Mouse (Mus musculus): ENCODE results near the gene Gm8947.
"Not testable (repeated sequence)": the region's sequence is repeated elsewhere in the genome, so short reads cannot be mapped to it uniquely, and the experiment has no call there.

Gm8947 gene

GRCm38 (mm10) chr1:151180167-151180566 is 12.0 kb upstream of the Gm8947 start:
- DNase-seq (ENCODE audit: low spot score), result no peak

DNA sequence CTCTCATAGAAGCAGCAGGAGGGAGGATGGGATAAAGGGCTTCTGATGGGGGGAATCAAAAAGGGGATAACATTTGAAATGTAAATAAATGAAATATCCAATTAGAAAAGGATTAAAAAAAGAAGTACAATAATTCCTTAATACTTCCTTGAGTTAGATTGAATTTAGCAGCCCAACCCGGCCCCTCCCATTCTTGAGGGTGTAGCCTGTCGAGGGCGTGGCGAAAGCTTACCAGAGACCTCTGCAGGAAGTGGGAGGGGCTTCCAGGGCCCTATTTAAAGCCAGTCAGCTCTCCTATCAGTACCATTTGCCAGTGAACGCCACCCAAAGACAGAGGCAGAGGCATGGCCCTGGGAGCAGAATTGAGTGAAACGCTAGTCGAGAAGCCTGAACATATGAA is 9.9 kb upstream of the Gm8947 start, which contains the start of gene Gm47985:
Gene Gm47985 (plus strand): TSS at position 272 of the 400 bp plus-strand sequence.
- not testable (repeated sequence) for DNase-seq (ENCODE audit: low spot score)

DNA sequence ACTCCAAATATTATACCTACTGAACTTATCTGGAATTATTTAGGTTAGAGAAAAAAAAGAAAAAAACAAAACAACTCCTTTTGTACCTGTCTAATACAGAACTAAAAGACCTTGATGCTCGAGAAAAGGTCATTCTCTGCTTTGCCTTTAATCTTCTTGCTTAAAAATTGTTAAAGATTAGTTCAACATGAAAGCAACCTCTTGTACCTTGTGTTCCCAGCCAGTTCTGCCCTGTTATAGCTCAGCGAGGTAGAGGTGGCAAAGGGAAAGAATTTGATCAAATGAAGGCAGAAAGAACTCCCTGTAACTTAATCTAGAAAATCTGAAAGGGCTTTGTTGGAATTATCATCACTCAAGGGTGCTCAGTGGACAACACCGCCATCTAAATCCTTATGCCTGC is 6.0 kb upstream of the Gm8947 start:
- not testable (repeated sequence) for DNase-seq (ENCODE audit: low spot score)

GRCm38 (mm10) chr1:151186879-151187424 is 5.2 kb upstream of the Gm8947 start:
- not testable (repeated sequence) for DNase-seq (ENCODE audit: low spot score)

DNA sequence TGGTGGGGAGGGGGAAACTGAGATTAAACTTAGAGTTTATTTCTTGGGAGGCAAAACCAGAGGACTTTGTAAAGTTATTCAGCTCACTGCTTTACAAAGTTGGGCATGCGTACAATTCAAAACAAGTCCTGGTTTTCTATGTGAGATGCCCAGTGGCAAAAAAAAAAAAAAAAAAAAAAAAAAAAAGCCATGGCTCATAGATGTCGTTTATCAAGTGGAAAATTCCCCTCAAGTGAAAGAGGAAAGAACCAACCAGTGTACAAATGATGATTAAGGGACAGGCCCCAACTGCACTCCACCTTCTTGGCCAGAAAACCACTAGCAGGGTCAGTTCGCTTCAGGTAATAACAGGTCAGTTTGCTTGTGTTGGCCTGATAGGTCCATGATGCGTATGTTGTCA is 3.7 kb upstream of the Gm8947 start:
- DNase-seq (ENCODE audit: low spot score), result no peak

DNA sequence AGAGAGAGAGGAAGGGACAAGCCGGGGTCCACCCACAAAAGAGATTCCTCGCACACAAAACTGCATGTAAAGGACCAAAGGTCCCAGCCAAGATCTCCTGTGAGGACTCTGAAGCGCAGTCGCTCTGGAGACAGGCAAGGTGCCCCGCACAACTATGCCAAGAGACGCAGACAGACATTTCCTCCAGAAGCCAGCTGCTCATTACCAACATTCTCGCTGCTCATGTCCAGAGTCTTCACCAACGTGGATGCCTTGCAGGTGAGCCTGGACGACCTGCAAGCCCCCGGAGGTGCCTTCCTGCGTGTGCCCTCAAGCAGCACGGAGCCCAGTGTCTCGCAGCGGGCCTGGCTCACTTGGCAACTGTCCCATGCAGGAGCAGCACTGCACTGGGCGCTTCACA is 563 bp downstream of the Gm8947 start:
- DNase-seq (ENCODE audit: low spot score), result not testable (repeated sequence)

DNA sequence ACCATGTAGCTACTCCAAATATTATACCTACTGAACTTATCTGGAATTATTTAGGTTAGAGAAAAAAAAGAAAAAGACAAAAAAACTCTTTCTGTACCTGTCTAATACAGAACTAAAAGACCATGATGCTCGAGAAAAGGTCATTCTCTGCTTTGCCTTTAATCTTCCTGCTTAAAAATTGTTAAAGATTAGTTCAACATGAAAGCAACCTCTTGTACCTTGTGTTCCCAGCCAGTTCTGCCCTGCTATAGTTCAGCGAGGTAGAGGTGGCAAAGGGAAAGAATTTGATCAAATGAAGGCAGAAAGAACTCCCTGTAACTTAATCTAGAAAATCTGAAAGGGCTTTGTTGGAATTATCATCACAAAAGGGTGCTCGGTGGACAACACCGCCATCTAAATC is 3.8 kb downstream of the Gm8947 start:
- DNase-seq (ENCODE audit: low spot score), result not testable (repeated sequence)

- DNase-seq (ENCODE audit: low spot score), result not testable (repeated sequence)
Measured at GRCm38 (mm10) chr1:151196690-151197089, 4.5 kb downstream of the Gm8947 start.

DNA sequence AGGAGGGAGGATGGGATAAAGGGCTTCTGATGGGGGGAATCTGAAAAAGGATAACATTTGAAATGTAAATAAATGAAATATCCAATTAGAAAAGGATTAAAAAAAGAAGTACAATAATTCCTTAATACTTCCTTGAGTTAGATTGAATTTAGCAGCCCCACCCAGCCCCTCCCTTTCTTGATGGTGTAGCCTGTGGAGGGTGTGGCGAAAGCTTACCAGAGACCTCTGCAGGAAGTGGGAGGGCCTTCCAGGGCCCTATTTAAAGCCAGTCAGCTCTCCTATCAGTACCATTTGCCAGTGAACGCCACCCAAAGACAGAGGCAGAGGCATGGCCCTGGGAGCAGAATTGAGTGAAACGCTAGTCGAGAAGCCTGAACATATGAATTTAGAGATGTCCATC is 5.9 kb downstream of the Gm8947 start, which contains the start of gene Gm47995:
Gene Gm47995 (plus strand): TSS at position 329 of the 400 bp plus-strand sequence.
- DNase-seq (ENCODE audit: low spot score), result not testable (repeated sequence)

DNA sequence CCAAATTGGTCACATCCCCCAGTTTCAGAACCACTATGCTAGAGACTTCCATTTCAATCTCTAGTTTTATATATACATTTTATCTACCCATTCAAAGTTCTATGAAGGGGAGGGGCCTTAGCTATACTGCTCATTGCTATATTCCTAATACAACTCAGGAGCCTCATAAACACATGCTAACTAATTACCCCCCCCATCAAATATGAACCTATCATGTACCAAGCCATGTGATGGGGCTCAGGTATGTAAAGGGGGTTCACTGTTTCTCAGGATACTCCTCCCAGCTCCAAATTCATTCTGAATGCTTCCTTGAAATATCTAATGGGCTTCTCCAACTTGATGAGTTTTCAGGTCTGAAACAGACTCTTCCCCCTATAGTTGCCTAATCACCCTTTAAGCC is 8.4 kb downstream of the Gm8947 start:
- not testable (repeated sequence) for DNase-seq (ENCODE audit: low spot score)

DNA sequence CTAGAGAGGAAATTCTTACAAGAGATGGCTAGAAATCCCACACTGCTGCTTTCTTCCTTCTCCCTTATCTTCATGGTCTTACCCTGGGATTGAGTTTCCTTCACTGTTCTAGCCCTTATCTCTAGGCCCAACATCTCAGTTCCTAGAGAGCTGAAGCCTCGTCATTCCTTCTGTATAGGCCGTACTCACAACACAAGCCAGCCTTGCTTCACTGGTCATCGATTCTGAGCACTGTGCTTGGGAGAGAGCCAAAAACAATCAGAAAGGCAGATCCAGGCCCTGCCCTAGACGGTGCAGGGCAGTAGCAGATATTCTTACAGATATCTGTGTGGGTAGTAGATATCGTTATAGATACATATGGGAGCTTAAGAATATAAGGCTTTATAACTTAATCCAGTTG is 10.6 kb downstream of the Gm8947 start:
- DNase-seq (ENCODE audit: low spot score), result not testable (repeated sequence)

- not testable (repeated sequence) for DNase-seq (ENCODE audit: low spot score)
Measured at GRCm38 (mm10) chr1:151203818-151204217, 11.6 kb downstream of the Gm8947 start, which contains the start of gene 3110040M04Rik. Gene 3110040M04Rik, plus strand, starts transcription at chr1:151204121.

- not testable (repeated sequence) for DNase-seq (ENCODE audit: low spot score)
Measured at GRCm38 (mm10) chr1:151208493-151208892, 16.3 kb downstream of the Gm8947 start.

DNA sequence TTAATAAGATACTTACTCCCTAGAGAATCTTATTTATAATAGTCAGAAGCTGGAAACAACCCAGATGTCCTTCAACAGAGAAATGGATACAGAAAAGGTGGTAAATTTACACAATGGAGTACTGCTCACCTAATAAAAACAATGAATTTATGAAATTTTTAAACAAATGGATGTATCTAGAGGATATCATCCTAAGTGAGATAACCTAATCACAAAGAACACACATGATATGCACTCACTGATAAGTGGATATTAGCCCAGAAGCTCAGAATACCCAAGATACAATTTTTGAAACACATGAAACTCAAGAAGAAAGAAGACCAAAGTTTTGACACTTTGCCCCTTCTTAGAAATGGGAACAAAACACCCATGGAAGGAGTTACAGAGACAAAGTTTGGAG is 16.8 kb downstream of the Gm8947 start:
- not testable (repeated sequence) for DNase-seq (ENCODE audit: low spot score)

- DNase-seq (ENCODE audit: low spot score), result not testable (repeated sequence)
Measured at GRCm38 (mm10) chr1:151209824-151210355, 17.7 kb downstream of the Gm8947 start, which contains the start of gene Gm47996. Gene Gm47996, plus strand, starts transcription at chr1:151210131.

DNA sequence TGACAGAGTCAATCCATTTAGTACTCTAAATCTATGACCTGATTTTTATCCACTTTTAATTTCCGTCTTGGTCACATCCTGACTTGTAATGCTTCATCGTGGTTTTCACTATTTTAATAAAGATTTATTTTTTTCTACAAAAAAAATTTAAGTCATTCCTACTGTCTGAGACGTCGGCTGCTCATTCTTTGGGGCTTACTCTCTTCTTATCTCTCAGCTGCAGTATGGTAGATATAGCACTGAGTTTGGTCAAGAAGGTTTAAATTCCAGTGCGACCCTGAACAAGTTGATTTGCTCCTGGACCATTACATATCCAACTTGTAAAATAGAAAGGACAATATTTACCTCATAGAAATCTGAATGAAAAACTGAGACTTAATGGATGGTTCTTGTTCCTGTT is 19.5 kb downstream of the Gm8947 start:
- not testable (repeated sequence) for DNase-seq (ENCODE audit: low spot score)

GRCm38 (mm10) chr1:151214862-151215261 is 22.7 kb downstream of the Gm8947 start:
- DNase-seq (ENCODE audit: low spot score), result no peak

DNA sequence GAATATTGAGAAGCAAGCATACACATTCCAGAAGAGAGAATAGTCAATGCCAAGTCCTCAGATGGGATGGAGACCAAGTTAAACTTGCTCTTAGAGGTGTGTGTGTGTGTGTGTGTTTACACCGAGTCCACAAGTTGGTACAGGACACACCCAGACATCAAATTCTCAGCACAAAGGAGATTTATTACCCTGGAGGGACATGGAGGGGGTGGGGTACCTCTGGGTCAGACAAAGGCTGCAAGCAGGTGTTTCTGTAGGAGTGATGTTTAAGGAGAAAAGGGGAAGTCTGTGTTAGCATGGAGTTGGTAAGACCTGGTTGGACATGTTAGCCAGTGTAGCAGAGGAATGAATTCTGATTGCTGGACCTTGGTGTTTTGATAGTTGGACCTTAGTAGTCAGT is 23.8 kb downstream of the Gm8947 start:
- no peak for DNase-seq (ENCODE audit: low spot score)

DNA sequence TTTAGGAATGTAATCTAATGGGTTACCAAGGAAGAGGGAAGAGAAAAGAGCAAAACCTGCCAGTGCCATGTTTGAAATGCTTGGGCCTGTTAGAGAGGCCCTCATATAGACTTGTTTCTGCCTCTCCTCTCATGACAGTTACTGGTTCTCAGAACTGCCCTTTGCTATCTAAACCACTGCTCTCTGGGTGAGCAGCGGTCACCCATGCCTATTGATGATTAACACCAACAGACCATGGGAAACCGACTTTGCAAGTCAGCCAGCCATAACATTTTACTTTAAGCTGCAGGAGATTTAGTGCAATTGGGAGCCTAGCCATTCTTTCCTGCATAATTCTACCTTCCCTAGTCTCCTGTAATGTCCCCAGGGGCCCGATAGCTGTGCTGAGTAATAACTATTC is 24.2 kb downstream of the Gm8947 start:
- DNase-seq (ENCODE audit: low spot score), result no peak

GRCm38 (mm10) chr1:151219045-151219444 is 26.9 kb downstream of the Gm8947 start:
- no peak for DNase-seq (ENCODE audit: low spot score)

GRCm38 (mm10) chr1:151220098-151220497 is 27.9 kb downstream of the Gm8947 start:
- DNase-seq (ENCODE audit: low spot score), result no peak

GRCm38 (mm10) chr1:151222561-151223267 is 30.5 kb downstream of the Gm8947 start:
- no peak for DNase-seq (ENCODE audit: low spot score)

GRCm38 (mm10) chr1:151223377-151223776 is 31.2 kb downstream of the Gm8947 start:
- DNase-seq (ENCODE audit: low spot score), result no peak

All from embryo, embryonic 10.5 days (tissue).